Mouse (Mus musculus) intestine, postnatal 0 days (tissue): ENCODE data around the gene Katnbl1. TPM values are rescaled to one million over a fixed set of nuclear protein-coding genes. Genes with fewer than 3 reads are reported as not detected.

Source experiments
- ATAC-seq: fragments of 200-750 bp; cut with Nextera tagmentation; 2 replicates; pipeline ENCODE4 v1.8.0; 2017; ENCODE audit warnings: mild to moderate bottlenecking, moderate TSS enrichment, moderate library complexity
- H3K27ac ChIP-seq: fragments of 300-500 bp; sonication (generic); 2 replicates; pipeline ENCODE4 v1.5.1; 2014; ENCODE audit warnings: mild to moderate bottlenecking, low read depth, low read length, moderate library complexity
- H3K27me3 ChIP-seq: fragments of 300-500 bp; sonication (generic); replicated peaks from 2 replicates; pipeline ENCODE4 v1.6.1; 2014; ENCODE audit warnings: low read length, mixed read lengths; ENCODE audit not compliant: control insufficient read depth, insufficient read depth
- H3K36me3 ChIP-seq: fragments of 300-500 bp; sonication (generic); 2 replicates; pipeline ENCODE4 v1.6.1; 2014; ENCODE audit warnings: mild to moderate bottlenecking, moderate library complexity; ENCODE audit not compliant: control insufficient read depth, insufficient read depth
- H3K4me1 ChIP-seq: fragments of 300-500 bp; sonication (generic); replicated peaks from 2 replicates; pipeline ENCODE4 v1.6.1; 2014; ENCODE audit warnings: antibody characterized with exemption, low read length, mixed read lengths; ENCODE audit not compliant: control insufficient read depth, insufficient read depth
- H3K4me2 ChIP-seq: fragments of 300-500 bp; sonication (generic); replicated peaks from 2 replicates; pipeline ENCODE4 v1.6.1; 2014; ENCODE audit warnings: low read depth, mild to moderate bottlenecking, moderate library complexity
- H3K4me3 ChIP-seq: fragments of 300-500 bp; sonication (generic); 2 replicates; pipeline ENCODE4 v1.5.1; 2014; ENCODE audit warnings: low read depth, low read length
- H3K9ac ChIP-seq: fragments of 300-500 bp; sonication (generic); 2 replicates; pipeline ENCODE4 v1.6.1; 2014; ENCODE audit warnings: mild to moderate bottlenecking, low read depth, low read length
- H3K9me3 ChIP-seq: fragments of 300-500 bp; sonication (generic); 2 replicates; pipeline ENCODE4 v1.6.1; 2016; ENCODE audit warnings: mixed run types; ENCODE audit not compliant: control insufficient read depth
- CTCF ChIP-seq: sonication (generic); IDR thresholded peaks from 2 replicates; pipeline ENCODE4 v1.5.1; 2016; ENCODE audit warnings: low read depth, mild to moderate bottlenecking, control low read depth, antibody characterized with exemption, moderate library complexity
- WGBS: fragments of 180-500 bp; shearing (Covaris S2); extraction: QIAGEN DNeasy Blood & Tissue Kit; methylation state at CpG from one replicate; pipeline ENCODE4 v1.1.7; 2014; 5-methylcytosine and 5-hydroxymethylcytosine counted together
- polyA plus RNA-seq: library from polyadenylated mRNA; unstranded; fragments of >200 nt; fragmentation: Nextera tagmentation; extraction: Ambion mirVana; gene quantifications from 2 replicates; pipeline ENCODE4 v1.2.1, GENCODE M21; 2015

Katnbl1 gene
- polyA plus RNA-seq, 1 experiment from 2014 or later: 17.0 TPM

DNA sequence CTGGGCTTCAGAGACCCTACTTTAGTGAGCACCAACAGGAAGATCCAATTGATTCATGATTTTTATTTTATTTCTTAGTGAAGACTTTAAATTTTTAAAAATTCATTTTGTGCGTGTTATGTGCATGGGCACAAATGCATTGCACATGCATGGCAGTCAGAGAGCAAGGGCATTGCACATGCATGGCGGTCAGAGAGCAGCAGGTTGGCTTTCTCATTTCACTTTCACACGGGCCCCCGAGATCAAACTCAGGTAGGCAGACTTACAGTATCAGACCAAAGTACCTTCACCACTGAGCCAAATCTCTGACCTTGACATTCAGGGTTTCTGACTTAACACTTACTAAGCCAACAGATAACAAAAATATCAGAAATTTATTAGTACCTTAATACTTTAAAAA lies 50.7 kb downstream of the Katnbl1 start:
- WGBS: 86% methylated on average over 4 of the region's 4 CpGs
- H3K4me2 ChIP-seq: no peak overlapping the region
- ATAC-seq: no peak
- no peak overlapping the region for H3K4me3 ChIP-seq
- no peaks in the 10 kb centered on the region for H3K36me3 ChIP-seq
- no peaks in the 10 kb centered on the region for H3K27me3 ChIP-seq
- no peak for TF ChIP-seq CTCF
- H3K27ac ChIP-seq: no peak overlapping the region
- no peaks in the 10 kb centered on the region for H3K4me1 ChIP-seq
- H3K9me3 ChIP-seq: no peaks in the 10 kb centered on the region
- H3K9ac ChIP-seq: no peak overlapping the region

DNA sequence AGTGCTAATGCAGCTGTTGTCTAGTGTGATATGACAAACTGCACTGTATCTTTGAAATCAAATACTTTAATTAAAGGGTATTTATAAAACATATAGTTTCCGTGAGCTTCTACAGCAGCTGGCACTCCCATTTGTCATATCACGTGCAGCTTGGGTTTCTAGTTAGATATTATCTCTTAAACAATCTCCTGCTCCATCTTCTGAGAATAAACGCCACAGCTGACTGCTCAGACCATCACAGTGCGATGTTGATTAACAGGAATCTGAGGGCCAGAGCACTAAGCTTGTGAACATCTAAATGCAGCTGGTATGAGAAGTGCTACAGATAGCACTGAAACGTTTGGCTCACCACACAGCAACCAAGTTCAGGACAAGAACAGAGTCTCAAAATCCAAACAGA lies 51.4 kb downstream of the Katnbl1 start:
- WGBS: 46% methylated on average over 5 of the region's 5 CpGs
- Histone ChIP-seq H3K4me2 (no peak overlapping the region), H3K4me3 (no peak overlapping the region), H3K36me3 (no peaks in the 10 kb centered on the region), H3K9me3 (no peaks in the 10 kb centered on the region), H3K27ac (no peak overlapping the region), H3K9ac (no peak overlapping the region), H3K4me1 (no peaks in the 10 kb centered on the region), H3K27me3 (no peaks in the 10 kb centered on the region)
- no peak for ATAC-seq
- no peak for TF ChIP-seq CTCF

DNA sequence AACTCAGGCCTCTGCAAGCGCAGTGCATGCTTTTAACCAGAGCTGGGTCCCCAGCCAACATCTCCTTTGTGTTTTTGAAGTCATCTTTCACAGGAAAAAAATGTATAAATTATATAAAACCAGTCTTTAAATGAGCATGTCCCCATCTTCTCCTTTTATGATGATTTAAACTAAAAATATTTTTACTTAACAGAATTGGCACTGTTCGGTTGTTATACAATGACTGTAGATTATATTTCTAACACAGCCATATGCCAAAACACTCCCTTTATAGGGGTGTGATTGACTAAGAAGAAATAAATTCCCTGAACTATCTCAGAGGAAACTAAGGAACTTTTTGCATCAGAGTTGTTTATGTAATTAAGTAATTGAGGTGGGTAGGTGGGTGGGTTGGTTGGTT lies 53.5 kb downstream of the Katnbl1 start:
- Histone ChIP-seq H3K9ac (no peak overlapping the region), H3K9me3 (no peaks in the 10 kb centered on the region), H3K4me2 (no peak overlapping the region), H3K4me3 (no peak overlapping the region), H3K4me1 (no peaks in the 10 kb centered on the region), H3K27ac (no peak overlapping the region), H3K27me3 (no peaks in the 10 kb centered on the region), H3K36me3 (no peaks in the 10 kb centered on the region)
- no peak for ATAC-seq
- WGBS: 90% methylated on average over 2 of the region's 2 CpGs
- no peak for TF ChIP-seq CTCF

DNA sequence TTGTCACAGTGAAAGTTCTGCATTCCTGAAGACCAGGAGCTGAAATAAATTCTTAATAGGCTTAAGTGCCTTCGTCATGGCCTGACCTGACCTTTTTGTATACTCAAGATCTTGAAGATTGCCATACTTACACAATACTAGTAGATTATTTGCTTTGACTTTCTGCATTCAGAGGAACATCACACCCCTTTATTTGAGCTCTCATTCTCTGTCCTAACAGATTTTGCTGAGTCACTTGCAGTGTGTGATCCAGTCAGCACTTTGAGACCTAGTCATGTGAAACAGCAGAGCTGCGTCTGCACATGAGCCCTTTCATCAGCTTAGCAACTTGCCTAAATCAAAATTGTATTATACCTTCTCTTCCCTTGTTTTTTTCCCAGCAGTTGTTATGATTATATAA lies 54.3 kb downstream of the Katnbl1 start:
- 39% methylated on average over 2 of the region's 2 CpGs for WGBS
- Histone ChIP-seq H3K4me3 (no peak overlapping the region), H3K4me1 (no peaks in the 10 kb centered on the region), H3K36me3 (no peaks in the 10 kb centered on the region), H3K9ac (no peak overlapping the region), H3K9me3 (no peaks in the 10 kb centered on the region), H3K27ac (no peak overlapping the region), H3K4me2 (no peak overlapping the region), H3K27me3 (no peaks in the 10 kb centered on the region)
- TF ChIP-seq CTCF: no peak
- 0 out of 2 replicates have a peak, but pooled peaks have one; percentile 33 for ATAC-seq

DNA sequence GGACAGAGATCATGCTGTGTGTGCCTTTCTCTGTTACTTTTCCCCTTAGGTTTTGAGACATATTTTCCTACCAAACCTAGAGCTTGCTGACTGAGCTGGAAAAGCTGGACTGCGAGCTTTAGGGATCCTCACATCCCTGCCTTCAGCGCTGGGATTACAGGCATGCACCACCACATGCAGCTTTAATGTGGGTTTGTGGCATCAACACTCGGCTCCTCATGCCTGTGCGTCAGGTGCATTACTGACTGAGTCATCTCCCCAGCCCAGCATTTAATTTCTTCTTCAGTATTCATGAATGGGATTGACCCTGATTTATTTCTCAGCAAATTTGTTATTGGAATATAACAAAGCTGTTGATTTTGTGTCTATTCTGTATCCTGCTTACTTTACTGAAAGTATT lies 57.3 kb downstream of the Katnbl1 start:
- no peaks in the 10 kb centered on the region for H3K36me3 ChIP-seq
- H3K4me2 ChIP-seq: no peak overlapping the region
- ATAC-seq: no peak
- WGBS: 81% methylated on average over 4 of the region's 4 CpGs
- no peak for TF ChIP-seq CTCF
- H3K27me3 ChIP-seq: no peaks in the 10 kb centered on the region
- no peak overlapping the region for H3K27ac ChIP-seq
- no peak overlapping the region for H3K4me3 ChIP-seq
- no peak overlapping the region for H3K9ac ChIP-seq
- H3K9me3 ChIP-seq: no peaks in the 10 kb centered on the region
- H3K4me1 ChIP-seq: no peaks in the 10 kb centered on the region

DNA sequence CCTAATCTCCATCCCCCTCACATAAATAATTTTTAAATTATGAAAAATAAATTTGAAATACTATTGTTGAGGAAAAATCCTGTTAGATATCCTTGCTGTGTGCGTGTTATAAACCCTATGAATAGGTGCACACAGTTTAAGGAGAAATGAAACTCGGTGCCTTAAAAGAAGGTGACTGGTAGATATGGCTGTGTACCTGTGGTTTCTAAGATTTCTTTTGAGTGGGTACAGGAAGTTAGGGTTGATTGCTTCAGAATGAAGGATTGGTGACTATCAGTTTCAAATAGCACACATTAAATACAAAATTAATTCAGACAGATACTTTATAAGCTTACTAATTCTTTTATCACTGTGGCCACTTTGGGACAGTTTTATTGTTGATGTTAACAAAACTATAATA lies 58.6 kb downstream of the Katnbl1 start:
- 94% methylated on average over 2 of the region's 2 CpGs for WGBS
- Histone ChIP-seq H3K4me3 (no peak overlapping the region), H3K4me2 (no peak overlapping the region)

DNA sequence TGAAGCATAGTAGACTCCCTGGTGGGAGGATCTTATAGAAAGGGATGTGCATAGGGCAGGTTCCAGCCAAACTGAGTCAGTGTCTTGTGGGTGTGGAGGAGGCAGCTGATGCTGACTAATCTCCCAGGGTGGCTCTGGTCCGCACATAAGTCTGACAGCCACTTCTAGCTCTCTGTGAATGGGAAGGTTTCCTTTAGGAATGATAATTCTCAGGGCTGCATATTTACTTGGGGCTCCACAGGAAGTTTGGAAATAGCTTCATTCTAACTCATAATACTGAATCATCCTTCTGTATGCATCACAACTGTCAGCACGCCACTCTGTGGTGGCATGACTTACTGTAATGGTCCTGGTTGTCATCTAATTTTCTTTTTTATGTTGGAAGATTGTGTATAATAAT lies 64.5 kb downstream of the Katnbl1 start:
- 63% methylated on average over 2 of the region's 2 CpGs for WGBS
- Histone ChIP-seq H3K36me3 (no peaks in the 10 kb centered on the region), H3K4me2 (no peak overlapping the region), H3K9me3 (no peaks in the 10 kb centered on the region), H3K4me1 (no peaks in the 10 kb centered on the region), H3K4me3 (no peak overlapping the region), H3K9ac (no peak overlapping the region), H3K27ac (no peak overlapping the region), H3K27me3 (no peaks in the 10 kb centered on the region)
- TF ChIP-seq CTCF: no peak
- ATAC-seq: no peak

More for the DNA sequence above, 58.6 kb downstream of the Katnbl1 start:
- Histone ChIP-seq H3K9ac (no peak overlapping the region), H3K27me3 (no peaks in the 10 kb centered on the region), H3K36me3 (no peaks in the 10 kb centered on the region), H3K9me3 (no peaks in the 10 kb centered on the region), H3K27ac (no peak overlapping the region), H3K4me1 (no peaks in the 10 kb centered on the region)
- no peak for TF ChIP-seq CTCF
- no peak for ATAC-seq
